8 mouse cellular contexts compared by ENCODE assay signal in the genomic region with DNA sequence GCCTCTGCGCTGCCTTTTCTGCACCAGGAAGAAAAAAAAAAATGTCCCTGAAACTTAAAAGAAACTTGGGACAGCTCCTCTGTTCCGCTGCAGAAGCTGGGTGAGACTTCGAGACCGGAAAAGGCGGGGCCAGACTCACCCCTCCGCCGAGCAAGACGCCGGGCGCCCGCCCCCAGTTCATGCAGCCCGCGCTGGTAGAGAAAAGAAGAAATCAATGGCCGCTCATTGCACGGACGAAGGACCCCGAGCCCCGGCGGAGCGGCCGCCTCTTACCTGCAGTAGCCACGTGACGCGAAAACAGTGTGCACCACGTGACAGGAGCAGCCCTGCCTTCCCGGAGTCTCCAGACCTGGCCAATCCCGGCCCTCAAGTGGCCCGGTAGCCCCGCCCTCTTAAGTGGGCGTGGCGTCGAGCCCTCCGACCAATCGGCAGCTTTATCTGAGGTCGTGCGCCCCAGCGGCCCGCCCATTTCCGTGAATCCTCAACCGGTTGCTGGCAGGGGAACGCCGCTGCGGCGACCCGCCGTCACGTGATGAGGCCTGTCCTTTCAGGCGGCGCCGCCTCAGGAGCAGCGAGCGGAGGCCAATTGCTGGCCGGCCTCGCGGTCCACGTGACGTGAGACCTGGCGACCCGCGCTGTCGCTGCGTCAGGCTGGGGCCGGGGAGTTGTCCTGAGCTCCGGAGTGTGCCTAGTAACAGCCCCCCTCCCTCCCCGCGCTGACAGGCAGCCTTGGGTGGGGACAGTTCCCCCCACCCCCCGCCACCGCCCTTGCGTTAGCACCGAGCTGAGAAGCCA. TPM values are rescaled to one million over a fixed set of nuclear protein-coding genes. Genes with fewer than 3 reads are reported as not detected.
DNase-seq lines count a peak whose midpoint lies in the region; ATAC-seq and TF ChIP-seq lines count a peak whose summit lies in the region.

A gene (minus strand): TSS at position 392 of the 795 bp plus-strand sequence.

- no peaks in the 10 kb centered on the region for H3K9me3 ChIP-seq in G1E (replicated peaks)
- no peaks in the 10 kb centered on the region for H3K9me3 ChIP-seq in forebrain, embryonic 16.5 days (ENCODE audit: control insufficient read depth, low read length)
- H3K9me3 ChIP-seq in lung, embryonic 14.5 days (ENCODE audit: low read depth, low read length): no peaks in the 10 kb centered on the region

- peak; percentile 68 for TF ChIP-seq POLR2A in olfactory bulb, adult 2 months (IDR thresholded peaks at IDR 0.05; ENCODE audit: insufficient read depth, low read depth, low read length)
- TF ChIP-seq POLR2A in thymus, adult 2 months (IDR thresholded peaks at IDR 0.05; ENCODE audit: control insufficient read depth, extremely low read depth, insufficient read depth, low read length, poor library complexity): peak; percentile 72

- WGBS in forebrain, embryonic 16.5 days: under 1% methylated on average over 69 of the region's 70 CpGs
- under 1% methylated on average over 68 of the region's 70 CpGs for WGBS in lung, embryonic 14.5 days
- under 1% methylated on average over 70 of the region's 70 CpGs for WGBS in olfactory bulb, adult 2 months
- WGBS in thymus, adult 2 months: under 1% methylated on average over 70 of the region's 70 CpGs

- H3K4me2 ChIP-seq in forebrain, embryonic 16.5 days (ENCODE audit: low read length): peak within 1 kb of the TSS; percentile 99
- H3K4me2 ChIP-seq in lung, embryonic 14.5 days: peak within 1 kb of the TSS; percentile 91

- peak; percentile 96 for DNase-seq in G1E (ENCODE audit: low spot score)
- DNase-seq in cerebellum, adult 18-20 months: peak; percentile 100
- peak; percentile 99 for DNase-seq in heart, postnatal 36 days
- DNase-seq in layer of hippocampus, adult 2 months (ENCODE audit: low spot score in 2 of 2): peak; percentile 99 to 100
- DNase-seq in lung, embryonic 14.5 days: peak; percentile 100
- peak; percentile 99 for DNase-seq in thymus, adult 2 months

- no peaks in the 10 kb centered on the region; the same call in 1 of the 2 replicates for H3K27me3 ChIP-seq in G1E (ENCODE audit: insufficient read depth, low read length)
- H3K27me3 ChIP-seq in forebrain, embryonic 16.5 days (replicated peaks; ENCODE audit: control insufficient read depth, insufficient read depth, low read length): no peaks in the 10 kb centered on the region
- no peaks in the 10 kb centered on the region for H3K27me3 ChIP-seq in lung, embryonic 14.5 days (ENCODE audit: insufficient read depth, low read length)
- H3K27me3 ChIP-seq in thymus, adult 2 months (ENCODE audit: control insufficient read depth, insufficient read depth, low read length): no peaks in the 10 kb centered on the region

- no peak for TF ChIP-seq CTCF in G1E (IDR thresholded peaks at IDR 0.05; ENCODE audit: low read depth, low read length)
- TF ChIP-seq CTCF in layer of hippocampus, adult 2 months (conservative IDR thresholded peaks at IDR 0.05): no peak
- TF ChIP-seq CTCF in lung, embryonic 14.5 days (IDR thresholded peaks at IDR 0.05; ENCODE audit: low read depth): no peak
- no peak for TF ChIP-seq CTCF in olfactory bulb, adult 2 months (IDR thresholded peaks at IDR 0.05; ENCODE audit: insufficient read depth, low read depth, low read length)
- 0 out of 2 replicates have a peak, but pooled peaks have one; percentile 39 for TF ChIP-seq CTCF in thymus, adult 2 months (IDR thresholded peaks at IDR 0.05; ENCODE audit: borderline replicate concordance, control insufficient read depth, extremely low read depth, insufficient read depth, low read length, poor library complexity)

- H3K9ac ChIP-seq in forebrain, embryonic 16.5 days (replicated peaks; ENCODE audit: low read depth, low read length): peak within 1 kb of the TSS; percentile 78
- H3K9ac ChIP-seq in lung, embryonic 14.5 days: peak within 1 kb of the TSS; percentile 68

- peak within 1 kb of the TSS; percentile 82 for H3K4me3 ChIP-seq in G1E (ENCODE audit: low read depth, low read length)
- peak within 1 kb of the TSS; percentile 79 for H3K4me3 ChIP-seq in forebrain, embryonic 16.5 days (replicated peaks; ENCODE audit: low read length)
- H3K4me3 ChIP-seq in layer of hippocampus, adult 2 months: peak within 1 kb of the TSS; percentile 65
- H3K4me3 ChIP-seq in lung, embryonic 14.5 days (ENCODE audit: low read depth, low read length): peak within 1 kb of the TSS; percentile 55
- H3K4me3 ChIP-seq in olfactory bulb, adult 2 months (ENCODE audit: insufficient read depth, low read depth, low read length): peak within 1 kb of the TSS; percentile 93
- peak within 1 kb of the TSS; percentile 59 for H3K4me3 ChIP-seq in thymus, adult 2 months (ENCODE audit: control insufficient read depth, insufficient read depth, low read length)

- peak; percentile 73 for ATAC-seq in G1E (ENCODE audit: extremely low read depth, insufficient number of reproducible peaks, low FRiP score, poor library complexity, severe bottlenecking)
- ATAC-seq in forebrain, embryonic 16.5 days: peak; percentile 93
- peak; percentile 93 for ATAC-seq in lung, embryonic 14.5 days (ENCODE audit: insufficient read depth)

- intact Hi-C loops in heart, postnatal 36 days (cut with DNase I): no loop called here

- peak within 1 kb of the TSS; percentile 96 for H3K27ac ChIP-seq in forebrain, embryonic 16.5 days (ENCODE audit: low read length)
- H3K27ac ChIP-seq in layer of hippocampus, adult 2 months: peak within 1 kb of the TSS; percentile 99
- H3K27ac ChIP-seq in lung, embryonic 14.5 days (ENCODE audit: low read depth): peak within 1 kb of the TSS; percentile 96
- H3K27ac ChIP-seq in olfactory bulb, adult 2 months (ENCODE audit: insufficient read depth, low read depth, low read length): peak within 1 kb of the TSS; percentile 88
- peak within 1 kb of the TSS; percentile 78 for H3K27ac ChIP-seq in thymus, adult 2 months (ENCODE audit: control insufficient read depth, insufficient read depth, low read length)

- H3K4me1 ChIP-seq in G1E (ENCODE audit: insufficient read depth, low read depth, low read length): peaks cover 80% of the 10 kb centered on the region
- H3K4me1 ChIP-seq in forebrain, embryonic 16.5 days (replicated peaks; ENCODE audit: control insufficient read depth, insufficient read depth, low read length): peaks cover 43% of the 10 kb centered on the region
- H3K4me1 ChIP-seq in lung, embryonic 14.5 days (ENCODE audit: insufficient read depth): 0 out of 2 replicates have a peak, but pooled peaks cover 8% of the 10 kb centered on the region
- H3K4me1 ChIP-seq in olfactory bulb, adult 2 months (ENCODE audit: control insufficient read depth, insufficient read depth, low read length): peaks cover 29% of the 10 kb centered on the region
- peaks cover 27% of the 10 kb centered on the region for H3K4me1 ChIP-seq in thymus, adult 2 months (replicated peaks; ENCODE audit: control insufficient read depth, insufficient read depth, low read length)

- peaks cover 43% of the 10 kb centered on the region for H3K36me3 ChIP-seq in G1E (replicated peaks)
- H3K36me3 ChIP-seq in forebrain, embryonic 16.5 days (ENCODE audit: control insufficient read depth, insufficient read depth): 0 out of 2 replicates have a peak, but pooled peaks cover 2% of the 10 kb centered on the region
- H3K36me3 ChIP-seq in lung, embryonic 14.5 days (ENCODE audit: insufficient read depth): peaks cover 32% of the 10 kb centered on the region
- no peaks in the 10 kb centered on the region; the same call in 1 of the 2 replicates for H3K36me3 ChIP-seq in thymus, adult 2 months (ENCODE audit: control insufficient read depth, insufficient read depth, low read length)

RNA-seq across cellular contexts. Expression of the gene that starts here (rescaled TPM):
- 319 and 371 TPM in 2 replicates for total RNA-seq in G1E (2014; fragmentation: Nextera tagmentation)
- total RNA-seq in G1E (2017): 182 and 190 TPM in 2 replicates
- 526 and 563 TPM in 2 replicates for polyA plus RNA-seq in G1E (2012)
- 137 and 138 TPM in 2 replicates for polyA plus RNA-seq in forebrain, embryonic 16.5 days (2015; fragmentation: Nextera tagmentation; extraction: Ambion mirVana)
- total RNA-seq in heart, postnatal 36 days (2021): 10 to 100 TPM; 86.2 to 90.3 TPM
- 10 to 100 TPM; 91.3 to 95.8 TPM for total RNA-seq in layer of hippocampus, adult 2 months (2021)
- polyA plus RNA-seq in lung, embryonic 14.5 days (2014; fragmentation: Nextera tagmentation; extraction: Ambion mirVana): 163 TPM in 2 replicates
- polyA plus RNA-seq in olfactory bulb, adult 2 months (2012; ENCODE audit: insufficient read depth, insufficient read length, low replicate concordance, missing spikeins): not detected in 2 replicates
- 235 and 251 TPM in 2 replicates for polyA plus RNA-seq in thymus, adult 2 months (2012; rRNA removed)

Comparison
In these comparisons a context has a peak if more than half of its experiments do, and no peak if none do; other contexts are left out.
1. Peak in every context shown above with its lines: DNase-seq, ATAC-seq, H3K4me3 ChIP-seq and H3K27ac ChIP-seq.
2. RNA of the gene that starts here (polyA plus RNA-seq): 526 to 563 TPM in G1E, 235 to 251 TPM in thymus, adult 2 months, 163 TPM in lung, embryonic 14.5 days and 137 to 138 TPM in forebrain, embryonic 16.5 days; not detected in olfactory bulb, adult 2 months; every median in the first group is over 100 times any median in the second.